Mouse (Mus musculus) heart, postnatal 25 days (tissue): ENCODE measurements around the gene Zranb3. TPM values are rescaled to one million over a fixed set of nuclear protein-coding genes. Genes with fewer than 3 reads are reported as not detected.
"Not testable (repeated sequence)": the region's sequence is repeated elsewhere in the genome, so short reads cannot be mapped to it uniquely, and the experiment has no call there.

Experiments used
- DNase-seq: peaks from one replicate; pipeline ENCODE4 v3.0.0; 2022; ENCODE audit warnings: low spot score
- intact Hi-C: fragments of 180-260 bp; cut with DNase I; formaldehyde crosslinking; loops from one replicate; pipeline ENCODE4 v1.15.1; 2025
- total RNA-seq, 2 experiments: library from RNA; stranded (reverse); gene quantifications; 2 replicates each; pipeline ENCODE4 v1.2.3; 2021

Zranb3 gene
- total RNA-seq, 2 experiments from 2014 or later = 3.5 to 3.8 TPM

DNA sequence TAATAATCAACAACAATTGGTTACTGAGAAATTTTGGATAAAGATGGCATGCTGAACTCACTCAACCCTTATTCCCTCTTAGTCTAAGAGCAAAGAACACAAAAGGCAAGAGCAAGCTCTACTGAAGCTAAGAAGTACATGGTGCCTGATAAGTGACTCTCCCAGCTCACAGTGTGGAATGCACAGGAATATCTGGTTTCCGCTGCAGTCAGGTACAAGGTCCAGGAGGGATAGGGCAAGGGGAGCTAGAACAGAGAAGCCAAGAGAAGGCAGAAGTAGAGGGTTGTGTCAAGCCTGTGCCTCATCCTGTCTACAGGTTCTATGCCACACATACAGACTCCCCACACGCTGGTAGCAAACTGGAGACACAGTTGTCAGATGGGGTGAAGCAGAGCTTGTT is 100.7 kb downstream of the Zranb3 start:
- DNase-seq = no peak
- intact Hi-C loops = no loop called here

DNA sequence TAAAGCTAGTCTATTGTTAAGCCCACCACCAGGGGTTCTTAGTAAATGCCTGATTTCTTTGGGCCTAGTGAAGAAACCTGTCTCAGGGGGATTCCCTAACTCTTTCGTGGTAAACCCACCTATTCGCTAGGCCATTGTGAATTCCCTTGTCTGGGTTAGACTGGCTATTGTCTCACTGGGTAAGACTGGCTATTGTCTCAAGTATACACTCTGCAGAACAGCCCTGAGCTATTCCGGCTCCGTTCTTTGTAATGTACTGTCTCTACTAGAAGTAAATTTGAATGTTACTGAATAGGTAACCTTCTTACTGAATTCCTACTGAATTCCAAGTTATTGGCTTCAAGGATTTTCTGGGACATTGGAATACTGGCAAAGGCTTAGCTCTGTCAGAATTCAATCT is 101.9 kb downstream of the Zranb3 start:
- intact Hi-C loops, DNase-seq: not testable (repeated sequence)

DNA sequence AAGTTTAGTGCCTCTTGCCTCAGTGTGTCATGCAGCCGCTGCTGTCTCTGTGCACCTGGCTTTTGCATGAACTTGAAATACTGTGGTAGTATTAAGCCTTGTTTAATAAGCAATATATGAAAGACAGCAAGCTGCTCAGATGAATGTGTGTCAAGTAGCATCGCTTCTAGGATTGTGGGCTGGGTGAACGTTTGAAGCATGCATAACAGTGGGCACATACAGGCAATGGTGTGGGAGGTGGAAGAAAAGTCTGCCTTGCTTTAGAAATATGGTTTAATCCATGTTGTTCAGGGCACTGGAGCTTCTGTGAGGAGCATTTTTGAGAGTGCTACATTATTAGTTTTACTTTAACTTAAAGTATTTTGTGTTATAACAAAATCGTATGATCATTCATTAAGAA is 109.0 kb downstream of the Zranb3 start:
- intact Hi-C loops = no loop called here
- no peak for DNase-seq

DNA sequence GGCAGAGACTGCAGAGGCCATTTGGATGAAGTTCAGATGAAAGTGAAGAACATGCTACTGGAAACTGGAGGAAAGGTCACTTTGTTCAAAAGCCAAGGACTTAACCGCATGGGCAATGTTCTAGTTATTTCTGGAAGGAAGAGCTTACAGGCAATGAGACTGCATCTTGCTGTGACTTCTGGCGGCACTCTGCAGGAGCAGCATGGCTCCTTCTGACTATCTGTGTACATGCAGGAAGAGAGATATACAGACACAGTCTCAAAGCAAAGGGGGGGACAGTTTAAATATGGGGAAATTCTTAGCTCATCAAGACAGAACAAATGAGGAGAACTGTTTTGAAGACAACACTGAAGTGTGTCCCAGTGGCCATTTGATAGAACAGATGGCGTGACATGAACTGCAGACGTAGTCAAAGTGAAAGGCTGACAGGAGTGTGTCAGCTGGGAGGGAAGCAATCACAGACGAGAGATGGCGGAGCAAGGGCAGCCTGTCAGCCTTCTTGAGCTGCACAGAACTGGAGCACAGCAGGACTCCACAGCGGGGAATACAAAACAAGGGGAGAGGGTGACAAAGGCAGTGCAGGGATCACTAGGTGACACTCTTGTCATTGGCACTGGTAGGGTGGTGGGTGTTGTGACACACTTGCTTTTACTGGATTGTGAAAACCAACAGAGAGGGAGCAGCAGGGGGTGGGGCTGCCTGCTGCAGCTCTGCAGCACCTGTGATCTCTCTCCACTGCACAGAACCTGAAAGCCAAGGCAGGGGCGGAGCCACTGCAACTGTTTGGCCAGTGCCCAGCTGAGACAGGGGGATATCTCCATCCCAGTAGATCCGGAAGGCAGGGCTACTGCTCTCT is 112.7 kb downstream of the Zranb3 start:
- no peak for DNase-seq
- intact Hi-C loops = no loop called here

DNA sequence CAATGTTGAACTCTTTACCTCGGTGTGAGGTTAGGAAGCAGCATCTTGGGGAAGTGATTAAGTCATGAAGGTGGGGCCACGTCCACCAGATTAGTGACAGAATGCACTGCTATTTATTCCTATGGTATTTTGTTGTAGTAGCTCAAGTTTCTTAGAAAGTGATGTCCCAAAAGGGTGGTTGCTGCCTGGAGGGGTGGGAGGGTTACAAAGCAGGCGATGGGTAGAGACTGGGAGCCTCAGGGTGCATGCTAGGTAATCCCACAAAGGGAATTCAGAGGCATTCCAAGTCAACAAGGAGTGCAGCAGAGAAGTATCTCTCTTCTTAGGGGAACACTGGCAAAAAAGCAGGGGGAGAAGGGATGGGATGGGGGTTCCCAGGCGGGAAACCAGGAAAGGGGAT is 113.5 kb downstream of the Zranb3 start:
- intact Hi-C loops = no loop called here
- DNase-seq = no peak

DNA sequence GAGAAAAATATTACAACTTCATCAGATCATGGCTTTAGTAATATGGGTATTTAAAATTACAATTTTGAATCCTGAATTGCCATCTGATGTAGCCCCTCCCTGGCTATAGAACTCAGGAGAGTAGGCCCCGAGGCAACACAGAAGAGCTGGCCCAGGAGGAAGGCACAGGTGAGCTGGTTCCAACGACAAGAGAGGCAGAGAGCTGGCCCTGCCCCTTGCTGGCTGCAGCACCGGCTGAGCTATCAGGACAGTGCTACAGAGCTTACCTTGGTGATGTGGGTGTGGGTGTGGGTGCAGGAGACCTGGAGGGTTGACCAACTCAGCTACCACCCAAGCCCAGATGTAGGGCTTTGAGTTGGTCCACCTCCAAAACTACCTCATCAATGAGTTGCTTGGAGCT is 114.6 kb downstream of the Zranb3 start:
- DNase-seq = no peak
- intact Hi-C loops = no loop called here

DNA sequence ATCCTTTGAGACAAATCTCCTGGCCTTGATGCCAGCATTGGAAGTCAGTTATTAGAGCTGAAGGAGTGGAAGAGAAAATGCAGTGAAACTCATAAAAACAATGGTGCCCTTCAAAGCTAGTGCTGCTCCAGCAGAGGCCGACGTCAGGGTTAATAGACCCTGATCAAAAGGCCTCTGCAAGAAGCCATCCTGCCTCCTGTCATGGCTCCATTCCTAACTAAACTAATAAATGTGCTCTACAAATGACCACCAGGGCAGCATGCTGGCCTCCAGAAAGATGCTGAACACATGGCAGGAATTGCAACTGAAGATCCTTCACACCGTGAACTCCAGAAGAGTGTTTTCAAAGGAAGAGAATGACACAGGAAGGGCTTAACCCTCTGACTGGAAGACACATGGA is 117.5 kb downstream of the Zranb3 start:
- no peak for DNase-seq
- intact Hi-C loops = no loop called here

DNA sequence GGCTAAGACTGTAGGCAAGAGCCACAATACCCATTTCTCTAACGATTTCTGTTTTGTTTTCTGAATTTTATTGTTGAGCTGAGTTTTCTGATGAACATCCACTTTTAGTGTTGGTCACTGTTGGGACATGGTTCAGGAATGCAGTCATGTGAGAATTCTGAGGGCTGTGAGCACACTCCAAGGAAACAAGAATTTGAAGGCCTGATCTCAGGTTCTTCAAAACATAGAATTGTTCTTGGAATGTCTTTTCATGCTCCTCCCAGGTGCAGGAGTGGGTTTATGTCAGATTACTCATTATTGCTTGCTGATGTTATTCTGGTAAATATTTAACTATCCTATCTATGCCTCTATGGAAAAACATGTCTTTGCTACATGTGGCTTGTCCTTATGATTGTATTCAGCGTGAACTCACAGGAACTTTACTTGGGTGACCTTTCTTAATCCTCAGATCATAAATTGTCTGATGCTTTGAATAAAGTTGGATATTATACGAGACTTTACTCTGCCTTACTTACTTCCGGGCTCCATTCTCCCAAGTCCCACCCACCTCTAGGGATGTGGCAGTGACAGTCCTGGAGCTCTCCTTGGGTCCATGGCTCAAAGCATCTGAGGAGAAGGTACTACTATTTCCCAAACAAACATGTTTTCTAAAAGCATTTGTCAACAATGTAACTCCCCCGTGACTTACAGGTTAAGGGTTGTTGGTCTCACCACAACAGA is 119.4 kb downstream of the Zranb3 start:
- intact Hi-C loops = no loop called here
- no peak for DNase-seq

DNA sequence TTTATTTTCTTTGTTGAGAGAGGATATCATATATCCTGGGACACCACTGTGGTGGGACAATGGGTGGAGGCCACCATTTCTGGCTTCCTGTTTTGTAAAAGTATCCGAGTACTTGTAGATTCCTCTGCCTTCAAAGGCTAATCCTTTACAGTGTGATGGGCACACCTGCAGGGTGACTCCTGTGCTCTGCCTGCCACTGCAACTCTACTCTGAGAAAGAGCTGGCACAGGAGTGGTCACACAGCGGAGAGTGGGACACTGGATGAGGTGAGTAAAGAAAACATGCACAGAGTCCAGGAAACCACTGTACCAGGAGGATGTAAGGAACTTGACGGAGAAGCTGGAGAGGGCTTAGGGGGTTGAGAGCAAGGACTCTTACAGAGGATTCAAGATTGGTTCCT is 120.6 kb downstream of the Zranb3 start:
- intact Hi-C loops = no loop called here
- DNase-seq = no peak

DNA sequence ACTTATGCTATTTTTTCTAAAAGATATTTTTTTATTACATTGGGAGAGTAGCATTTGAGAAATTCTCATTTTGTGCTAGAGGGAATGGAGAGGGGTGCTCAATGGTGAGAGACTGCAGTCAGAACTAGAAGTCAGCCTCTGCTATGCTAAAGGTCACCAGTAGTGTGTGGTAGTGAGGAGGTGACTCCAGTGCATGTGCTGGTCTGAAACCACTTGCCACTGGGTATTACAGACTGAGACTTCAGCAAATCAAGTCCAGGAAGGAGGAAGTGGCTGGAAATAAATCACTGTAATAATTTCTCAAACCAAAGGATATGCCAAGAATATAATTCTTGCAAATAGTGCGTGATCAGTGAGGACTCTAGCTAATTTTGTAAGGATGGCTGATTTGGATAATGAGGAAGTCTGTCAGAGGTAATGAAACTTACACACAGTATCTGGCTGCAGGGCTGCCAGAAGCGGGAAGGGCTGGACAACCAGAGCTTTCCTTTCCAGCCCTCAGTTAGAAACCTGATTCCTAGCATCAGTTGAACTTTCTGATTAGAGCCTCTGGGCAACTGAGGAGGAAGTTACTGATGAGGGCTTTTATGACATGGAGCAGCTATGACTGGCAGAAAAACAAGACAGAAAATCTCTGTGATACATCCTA is 121.8 kb downstream of the Zranb3 start:
- intact Hi-C loops = no loop called here
- DNase-seq = no peak

DNA sequence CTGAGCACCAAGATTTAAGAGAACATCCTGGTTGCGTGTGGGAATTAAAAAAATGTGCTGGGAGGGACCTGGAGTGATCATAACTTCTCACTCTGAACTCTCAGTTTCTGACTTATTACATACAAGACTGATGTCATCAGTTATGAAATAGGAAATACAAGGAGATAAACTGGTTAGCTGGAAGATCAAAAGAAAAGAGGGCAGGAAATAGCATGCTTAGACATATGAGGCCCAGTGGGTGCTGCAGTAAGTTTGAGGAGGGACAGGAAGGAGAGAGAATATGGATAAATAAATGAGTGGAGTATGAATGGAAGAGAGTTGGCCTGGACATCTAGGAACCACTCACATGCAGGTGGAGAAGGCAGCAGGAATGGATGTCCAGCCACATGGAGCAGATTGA is 124.7 kb downstream of the Zranb3 start:
- intact Hi-C loops = no loop called here
- DNase-seq = no peak

DNA sequence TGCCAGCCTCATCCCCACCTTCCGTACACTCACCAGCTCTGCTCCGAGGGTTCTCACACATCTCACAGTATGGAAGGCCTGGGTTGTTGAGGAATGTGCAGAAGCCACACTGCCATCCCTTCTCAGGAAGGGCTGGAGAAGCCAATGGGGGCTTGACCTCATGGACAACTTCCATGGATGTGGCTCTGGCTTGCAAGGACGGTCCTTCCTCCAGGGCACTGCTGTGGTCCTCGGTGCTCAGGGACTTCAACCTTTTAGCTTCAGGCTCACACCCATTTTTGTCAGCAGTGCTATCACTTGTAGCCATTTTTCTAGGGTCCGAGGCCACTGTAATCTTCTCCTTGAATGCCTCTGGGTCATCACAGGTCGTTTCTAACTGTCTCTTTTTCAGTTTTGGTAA is 126.7 kb downstream of the Zranb3 start:
- intact Hi-C loops = no loop called here
- DNase-seq = no peak

DNA sequence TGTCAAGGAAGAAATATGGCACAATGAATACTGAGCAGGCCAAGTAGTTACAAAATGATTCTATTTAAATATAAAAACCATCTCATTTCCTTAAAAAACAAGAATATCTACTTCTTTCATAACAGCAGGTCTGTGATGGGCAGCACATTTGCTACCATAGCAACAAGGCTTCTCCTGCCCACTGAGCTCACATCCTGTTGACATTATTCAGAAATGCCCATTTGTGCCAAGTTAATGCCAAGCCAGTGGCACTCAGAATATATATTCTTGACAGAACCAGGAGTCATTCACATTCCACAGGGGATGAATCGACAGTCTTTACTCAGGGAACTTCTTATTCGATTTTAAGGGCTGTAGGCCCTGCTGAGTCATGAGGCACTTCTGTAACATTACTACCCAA is 127.2 kb downstream of the Zranb3 start:
- intact Hi-C loops = no loop called here
- DNase-seq = no peak

DNA sequence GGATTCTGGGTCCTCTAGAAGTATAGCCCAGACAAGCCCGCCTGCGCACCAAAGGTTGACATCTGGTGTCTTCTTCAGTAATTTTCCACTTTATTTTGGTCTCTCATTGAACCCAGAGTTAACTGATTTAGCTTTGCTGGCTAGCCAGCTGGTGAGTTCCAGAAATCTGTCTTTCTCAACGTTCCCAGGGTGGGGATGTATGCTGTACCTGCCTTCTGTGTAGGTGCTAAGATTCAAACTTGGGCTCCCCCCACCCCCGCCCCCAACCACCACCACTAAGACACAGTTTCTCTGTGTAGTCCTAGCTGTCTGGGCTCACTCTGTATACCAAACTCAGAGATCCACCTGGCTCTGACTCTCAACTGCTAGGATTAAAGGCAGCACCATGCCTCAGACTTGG is 128.8 kb downstream of the Zranb3 start:
- DNase-seq = no peak
- intact Hi-C loops = no loop called here

DNA sequence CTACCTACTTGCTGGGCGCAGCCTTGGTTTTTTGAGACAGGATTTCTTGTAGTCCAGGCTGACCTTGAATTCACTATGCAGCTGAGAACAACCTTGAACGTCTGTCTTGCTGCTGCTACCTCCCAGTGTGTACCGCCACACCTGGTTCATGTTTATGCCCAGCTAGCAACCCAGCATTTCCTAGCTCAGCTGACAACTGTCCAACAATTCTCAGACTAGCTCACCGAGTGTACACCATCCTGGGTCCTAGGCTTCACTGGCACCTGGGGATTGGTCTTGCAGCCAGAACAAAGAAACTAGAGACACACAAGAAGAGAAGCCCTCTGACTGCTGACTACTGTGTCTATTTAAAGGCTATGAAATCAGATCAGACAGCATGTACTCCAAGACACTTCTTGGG is 132.0 kb downstream of the Zranb3 start:
- DNase-seq = no peak
- intact Hi-C loops = no loop called here

DNA sequence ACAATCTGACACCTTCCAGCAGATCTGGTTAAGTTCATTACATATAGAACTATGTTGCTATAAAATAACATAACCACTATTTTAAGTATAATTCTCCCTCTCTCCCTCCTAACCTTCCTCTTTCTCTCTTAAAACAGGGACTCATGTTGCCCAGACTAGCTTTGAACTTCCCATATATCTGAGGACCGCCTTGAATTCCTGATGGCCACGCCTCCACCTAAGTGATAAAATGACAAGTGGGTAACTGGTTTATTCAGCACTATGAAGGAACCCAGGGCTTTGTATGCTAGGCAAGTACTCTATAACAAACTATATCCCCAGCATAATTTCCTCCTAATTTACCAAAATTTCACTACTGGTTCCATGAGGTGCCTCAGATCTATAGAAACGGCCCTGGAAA is 139.5 kb downstream of the Zranb3 start:
- no peak for DNase-seq
- intact Hi-C loops = no loop called here

DNA sequence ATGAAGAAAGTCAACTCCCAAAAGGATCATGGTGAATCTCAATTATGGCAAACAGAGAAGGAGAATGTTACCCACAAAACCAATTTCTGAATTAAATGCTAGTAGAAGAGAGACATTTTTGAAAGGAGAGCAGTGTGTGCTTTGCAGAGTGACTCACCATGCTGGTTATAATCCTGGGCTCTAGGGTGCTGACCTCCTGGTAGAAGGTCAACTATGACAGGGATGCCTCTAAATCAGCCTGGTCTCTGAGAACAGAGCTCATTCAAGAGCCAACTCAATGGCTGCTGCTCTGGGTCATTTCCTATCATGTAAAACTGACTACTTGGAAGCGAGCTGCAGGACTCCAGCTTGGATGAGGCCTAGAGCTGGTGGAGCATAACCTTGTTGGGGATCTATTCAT is 141.7 kb downstream of the Zranb3 start:
- no peak for DNase-seq
- intact Hi-C loops = no loop called here

DNA sequence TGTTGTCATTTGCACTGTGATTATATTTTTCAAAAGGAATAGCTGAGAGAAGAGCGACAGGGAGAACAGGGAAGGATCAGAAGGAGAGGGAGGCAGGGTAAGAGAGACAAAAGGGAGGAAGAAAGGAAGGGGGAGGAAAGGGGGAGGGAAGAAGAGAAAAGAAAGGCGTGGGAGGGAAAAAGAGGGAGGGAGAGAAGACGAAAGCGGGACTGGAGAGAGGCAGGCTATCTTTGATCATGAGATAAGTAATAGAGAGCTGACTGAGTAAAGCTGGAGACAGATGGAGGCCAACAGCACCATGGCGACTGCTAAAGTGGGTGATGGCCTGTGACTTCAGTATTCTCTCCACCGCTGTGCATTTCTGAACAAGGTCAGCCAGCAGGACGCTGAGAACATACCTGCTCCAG is 143.5 kb downstream of the Zranb3 start:
- no peak for DNase-seq

DNA sequence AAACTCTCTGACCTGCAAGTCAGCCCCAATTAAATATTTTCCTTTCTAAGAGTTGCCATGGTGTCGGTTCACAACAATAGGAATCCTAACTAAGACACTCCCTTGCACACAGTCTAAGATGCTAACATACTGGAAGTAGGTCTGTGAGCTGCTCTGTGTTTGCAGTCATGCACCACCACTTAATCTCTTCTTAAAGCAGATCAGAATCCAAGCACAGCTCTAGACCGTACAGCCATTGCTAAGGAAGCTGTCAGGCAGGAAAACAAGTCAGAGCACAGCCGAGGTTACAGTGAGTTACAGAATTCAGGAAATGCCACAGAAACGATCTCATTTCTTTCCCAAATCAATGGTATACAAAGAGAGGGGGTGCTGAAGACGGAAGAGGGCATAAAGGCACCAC is 144.0 kb downstream of the Zranb3 start:
- intact Hi-C loops = no loop called here

More for the DNA sequence above, 143.5 kb downstream of the Zranb3 start:
- intact Hi-C loops = no loop called here

DNA sequence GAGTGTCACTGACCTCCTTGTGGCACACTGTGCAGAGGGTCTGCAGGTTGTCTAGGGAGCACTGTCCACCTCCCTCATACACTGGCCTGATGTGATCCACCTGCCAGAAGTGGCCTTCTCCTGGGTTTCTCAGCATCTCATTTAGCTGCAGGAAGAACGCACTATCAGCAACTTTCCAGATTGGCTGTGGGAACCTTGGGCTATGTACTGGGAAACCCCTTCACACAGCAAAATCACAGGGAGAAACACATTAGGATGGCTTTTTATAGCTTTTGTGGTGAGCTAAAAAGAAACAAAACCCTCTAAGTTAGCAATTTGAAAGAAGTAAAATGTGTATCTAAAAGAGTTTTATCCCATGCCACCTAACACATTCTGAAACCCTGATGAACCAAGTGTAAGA is 146.3 kb downstream of the Zranb3 start:
- no peak for DNase-seq
- intact Hi-C loops = no loop called here

More for the DNA sequence above, 144.0 kb downstream of the Zranb3 start:
- no peak for DNase-seq

DNA sequence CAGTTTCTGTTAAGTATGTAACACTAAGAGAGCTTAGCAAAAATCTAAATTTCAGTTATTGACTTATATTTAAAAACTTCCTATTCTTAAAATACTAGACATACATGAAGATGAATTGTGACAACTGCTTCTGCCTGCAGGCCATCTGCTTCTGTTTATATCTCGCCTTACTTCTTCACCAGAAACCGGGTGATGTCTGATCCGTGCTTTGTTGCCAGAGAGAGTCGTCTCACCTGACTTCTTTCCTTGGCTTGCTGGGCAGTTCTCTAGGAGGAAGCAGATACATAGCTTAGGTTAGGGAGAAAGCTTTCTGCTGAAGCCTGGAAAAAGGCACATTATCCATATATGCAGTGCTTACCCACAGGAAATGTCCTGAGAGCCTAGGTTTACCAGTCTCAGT is 148.0 kb downstream of the Zranb3 start:
- DNase-seq = no peak
- intact Hi-C loops = no loop called here
